Mouse (Mus musculus) regulatory T cell (primary cell): Measurements from ENCODE around the gene Rft1.

Experiments used
- in situ Hi-C: fragments of 300-600 bp; cut with MboI, MseI; formaldehyde crosslinking; loops from one replicate; pipeline ENCODE4 v1.15.1; 2025; ENCODE audit warnings: high pct_unique_total_duplicates

The Rft1 gene

DNA sequence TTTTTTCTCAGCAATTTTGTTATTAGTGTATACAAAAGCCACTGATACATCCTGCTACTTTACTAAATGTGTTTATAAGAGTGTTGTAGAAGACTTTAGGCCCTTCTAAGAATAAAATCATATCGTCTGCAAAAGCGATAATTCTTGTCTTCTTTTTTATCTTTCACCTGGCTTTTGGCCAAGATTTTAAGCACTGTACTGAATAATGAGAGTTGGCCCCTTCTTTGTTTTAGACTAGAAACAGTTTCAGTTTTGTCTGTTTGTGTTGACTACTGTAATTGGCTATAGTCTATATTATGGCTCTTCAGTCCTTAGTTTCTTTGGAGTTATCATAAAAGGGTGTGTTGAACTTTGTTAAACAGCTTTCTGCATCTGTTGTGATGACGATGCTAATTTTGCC, 77.7 kb downstream of the Rft1 start:
- in situ Hi-C loops = no loop called here

DNA sequence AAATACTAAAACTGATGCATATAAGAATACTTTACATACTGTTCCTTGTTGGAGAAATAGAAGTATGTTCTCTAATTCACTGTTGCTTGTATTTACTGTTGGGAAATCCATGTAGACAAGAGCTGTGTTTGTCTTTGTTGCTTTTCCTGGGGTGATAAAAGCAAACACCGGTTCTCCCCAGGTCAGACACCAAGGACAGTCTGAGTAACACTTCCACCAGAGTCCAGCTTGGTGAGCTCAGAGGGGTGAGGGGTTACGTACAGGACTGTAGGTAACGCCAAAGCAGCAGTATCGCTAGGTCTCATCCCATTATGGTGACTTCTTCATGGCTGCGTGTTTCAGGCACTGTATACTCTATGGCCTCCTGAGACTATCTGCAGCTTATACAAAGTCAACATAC, 80.5 kb downstream of the Rft1 start:
- in situ Hi-C loops = no loop called here

DNA sequence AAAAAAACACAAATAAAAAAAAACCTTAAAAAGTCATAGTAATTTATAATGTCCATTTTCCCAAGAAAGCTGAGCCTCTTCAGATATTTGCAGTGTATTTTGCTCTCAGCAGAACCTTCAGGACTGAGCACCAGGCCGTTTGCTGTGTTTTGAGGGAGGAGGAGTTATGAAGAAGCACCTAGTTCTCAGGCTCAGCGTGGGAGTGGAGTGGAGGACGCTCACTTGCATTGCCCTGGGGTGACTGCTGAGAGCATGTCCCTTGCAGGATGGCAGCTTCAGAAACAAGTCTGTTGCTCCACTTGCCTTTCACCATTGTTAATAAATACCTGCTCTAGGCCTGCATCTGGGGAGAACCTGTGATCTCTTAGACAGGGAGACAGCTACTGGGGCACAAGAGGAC, 81.7 kb downstream of the Rft1 start:
- in situ Hi-C loops = no loop called here

DNA sequence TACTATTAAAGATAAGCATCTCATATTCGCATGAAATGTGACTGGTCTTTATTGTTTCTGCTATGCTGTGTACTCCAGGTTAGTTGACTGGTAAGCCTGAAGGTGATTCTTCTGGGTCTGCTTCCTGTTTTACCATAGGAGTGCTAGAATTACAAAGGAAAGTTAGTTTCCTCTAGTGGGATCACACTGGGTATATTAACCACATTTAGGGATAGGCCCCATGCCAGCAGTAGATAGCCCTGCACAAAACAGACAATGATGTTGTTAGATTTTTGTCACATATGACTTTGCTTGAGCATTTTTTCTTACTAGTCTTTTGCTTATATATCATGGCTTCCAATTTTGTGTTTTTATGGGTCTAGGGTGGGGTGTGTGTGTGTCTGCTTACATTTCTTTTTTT, 82.3 kb downstream of the Rft1 start:
- in situ Hi-C loops = no loop called here
